Mouse (Mus musculus) kidney, embryonic 14.5 days (tissue): ENCODE results near the gene Tbcc. TPM values are rescaled to one million over a fixed set of nuclear protein-coding genes. Genes with fewer than 3 reads are reported as not detected.

Experiments used
- ATAC-seq: fragments of 200-750 bp; cut with Nextera tagmentation; 2 replicates; pipeline ENCODE4 v1.8.0; 2017; ENCODE audit warnings: moderate number of reproducible peaks, mild to moderate bottlenecking, moderate TSS enrichment, moderate library complexity; ENCODE audit not compliant: low FRiP score, low TSS enrichment
- H3K27ac ChIP-seq: fragments of 300-500 bp; sonication (generic); 2 replicates; pipeline ENCODE4 v1.5.1; 2014; ENCODE audit warnings: low read depth, mild to moderate bottlenecking, low read length, moderate library complexity, mixed read lengths
- H3K27me3 ChIP-seq: fragments of 300-500 bp; sonication (generic); 2 replicates; pipeline ENCODE4 v1.6.1; 2014; ENCODE audit warnings: mild to moderate bottlenecking, low read length; ENCODE audit not compliant: control insufficient read depth, insufficient read depth
- H3K36me3 ChIP-seq: fragments of 300-500 bp; sonication (generic); 2 replicates; pipeline ENCODE4 v1.6.1; 2014; ENCODE audit warnings: low read length, mixed read lengths; ENCODE audit not compliant: control insufficient read depth, insufficient read depth
- H3K4me1 ChIP-seq: fragments of 300-500 bp; sonication (generic); 2 replicates; pipeline ENCODE4 v1.6.1; 2014; ENCODE audit warnings: low read length, mixed read lengths; ENCODE audit not compliant: control insufficient read depth, insufficient read depth
- H3K4me2 ChIP-seq: fragments of 300-500 bp; sonication (generic); replicated peaks from 2 replicates; pipeline ENCODE4 v1.6.1; 2014; ENCODE audit warnings: low read depth, mild to moderate bottlenecking, low read length
- H3K4me3 ChIP-seq: fragments of 300-500 bp; sonication (generic); 2 replicates; pipeline ENCODE4 v1.5.1; 2014; ENCODE audit warnings: mild to moderate bottlenecking, low read length
- H3K9ac ChIP-seq: fragments of 300-500 bp; sonication (generic); 2 replicates; pipeline ENCODE4 v1.6.1; 2014; ENCODE audit warnings: low read depth, mild to moderate bottlenecking, low read length, moderate library complexity
- H3K9me3 ChIP-seq: fragments of 300-500 bp; sonication (generic); 2 replicates; pipeline ENCODE4 v1.6.1; 2016; ENCODE audit warnings: low read length; ENCODE audit not compliant: control insufficient read depth
- WGBS: fragments of 180-500 bp; shearing (Covaris S2); extraction: QIAGEN DNeasy Blood & Tissue Kit; methylation state at CpG from one replicate; pipeline ENCODE4 v1.1.7; 2014; 5-methylcytosine and 5-hydroxymethylcytosine counted together
- polyA plus RNA-seq: library from polyadenylated mRNA; unstranded; fragments of >200 nt; fragmentation: Nextera tagmentation; extraction: Ambion mirVana; gene quantifications from 2 replicates; pipeline ENCODE4 v1.2.1, GENCODE M21; 2014

The Tbcc gene
- polyA plus RNA-seq, 1 experiment from 2014 or later: 71.0 TPM

DNA sequence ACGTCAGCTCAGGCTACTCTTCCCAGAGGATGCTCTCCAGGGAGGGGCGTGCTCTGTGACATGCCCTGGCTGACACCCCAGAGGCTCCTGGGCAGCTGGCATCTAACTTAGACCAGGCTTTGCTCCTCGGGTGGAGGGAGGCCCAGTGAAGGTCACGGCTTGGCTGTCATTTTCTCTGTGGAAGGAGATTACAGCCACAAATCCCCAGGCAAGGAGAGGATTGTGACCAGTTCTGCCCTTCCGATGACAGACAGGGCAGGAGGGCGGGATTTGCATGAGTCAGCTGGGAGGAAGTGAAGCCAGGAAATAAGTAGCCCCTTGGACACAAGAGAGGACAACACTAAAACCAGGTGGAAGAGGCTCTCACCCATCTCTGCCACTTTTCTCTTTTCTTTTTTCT is 21.8 kb downstream of the Tbcc start:
- no peak overlapping the region for H3K27ac ChIP-seq

DNA sequence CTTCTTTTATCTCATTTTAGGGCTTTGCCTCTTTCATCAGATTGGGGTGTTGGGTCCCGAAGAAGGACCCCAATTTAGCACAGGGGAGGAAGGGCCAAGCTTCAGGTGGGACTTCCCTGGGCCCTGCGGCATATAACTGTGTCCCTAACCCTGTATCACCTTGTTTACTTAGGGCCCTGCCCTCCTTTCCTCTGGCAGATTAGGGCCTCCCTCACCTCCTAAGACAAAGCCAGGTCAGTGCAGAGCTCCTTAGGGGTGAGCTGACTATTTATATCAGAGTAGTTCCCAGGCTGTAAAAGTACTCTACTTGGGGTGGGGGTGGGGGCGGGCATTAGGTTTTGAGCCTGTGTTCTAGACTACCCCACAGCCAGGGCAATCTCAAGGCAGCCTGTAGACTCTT is 24.6 kb downstream of the Tbcc start:
- ATAC-seq: no peak
- H3K9me3 ChIP-seq: no peaks in the 10 kb centered on the region
- H3K9ac ChIP-seq: no peak overlapping the region
- 56% methylated on average over 3 of the region's 3 CpGs for WGBS
- no peaks in the 10 kb centered on the region for H3K36me3 ChIP-seq
- no peaks in the 10 kb centered on the region for H3K4me1 ChIP-seq
- no peak overlapping the region for H3K4me3 ChIP-seq
- H3K27me3 ChIP-seq: no peaks in the 10 kb centered on the region
- H3K27ac ChIP-seq: no peak overlapping the region
- no peak overlapping the region for H3K4me2 ChIP-seq

More for the DNA sequence above, 21.8 kb downstream of the Tbcc start:
- WGBS: 17% methylated on average over 6 of the region's 6 CpGs
- no peak for ATAC-seq
- Histone ChIP-seq H3K4me1 (no peaks in the 10 kb centered on the region), H3K4me3 (no peak overlapping the region), H3K9me3 (no peaks in the 10 kb centered on the region; the same call in 1 of the 2 replicates), H3K27me3 (no peaks in the 10 kb centered on the region), H3K9ac (no peak overlapping the region), H3K4me2 (no peak overlapping the region), H3K36me3 (no peaks in the 10 kb centered on the region)

DNA sequence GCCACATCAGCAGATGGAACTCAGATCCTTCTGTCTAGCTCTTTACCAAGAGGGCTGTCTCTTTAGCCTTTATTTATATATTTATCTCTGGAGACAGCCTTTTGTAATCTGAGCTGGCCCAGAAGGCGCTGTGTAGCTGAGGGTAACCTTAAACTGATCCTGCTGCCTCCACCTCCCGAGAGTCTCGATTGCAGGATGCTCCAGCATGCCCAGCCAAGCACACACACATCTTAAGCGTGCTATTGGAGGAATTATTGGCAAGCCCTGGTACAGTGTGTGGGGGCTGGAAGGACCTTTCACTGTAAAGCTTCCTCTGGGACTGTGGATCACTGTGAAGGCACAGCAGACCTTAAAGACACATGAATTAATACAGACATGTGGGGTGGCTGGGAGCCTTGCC is 28.5 kb downstream of the Tbcc start:
- no peaks in the 10 kb centered on the region for H3K9me3 ChIP-seq
- no peaks in the 10 kb centered on the region for H3K27me3 ChIP-seq
- no peak overlapping the region for H3K9ac ChIP-seq
- H3K27ac ChIP-seq: peak overlapping the region; percentile 42; the same call in 1 of the 2 replicates
- H3K4me1 ChIP-seq: no peaks in the 10 kb centered on the region
- H3K4me3 ChIP-seq: no peak overlapping the region
- WGBS: 3% methylated on average over 4 of the region's 4 CpGs
- no peak overlapping the region for H3K4me2 ChIP-seq
- no peaks in the 10 kb centered on the region for H3K36me3 ChIP-seq
- peak; percentile 87 for ATAC-seq

DNA sequence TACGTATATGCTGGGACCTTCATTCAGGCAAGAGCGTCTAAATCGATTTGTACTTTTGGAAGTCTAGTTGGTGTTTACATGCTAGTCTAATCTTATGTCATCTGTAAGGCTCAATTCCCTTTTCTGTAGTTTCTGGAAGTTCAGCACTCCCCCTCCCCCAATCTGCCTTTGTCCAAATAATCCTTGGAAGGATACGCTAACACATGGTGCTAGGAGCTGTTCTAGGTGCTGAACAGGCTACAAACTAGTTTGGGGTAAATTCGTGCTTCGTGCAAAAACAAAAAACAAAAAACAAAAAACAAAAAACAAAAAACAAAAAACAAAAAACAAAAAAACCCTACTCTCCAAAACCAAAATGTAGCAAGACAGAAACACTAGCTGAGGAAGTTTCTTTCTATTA is 30.4 kb downstream of the Tbcc start:
- H3K27ac ChIP-seq: no peak overlapping the region
- no peaks in the 10 kb centered on the region for H3K27me3 ChIP-seq
- no peaks in the 10 kb centered on the region for H3K4me1 ChIP-seq
- no peaks in the 10 kb centered on the region for H3K9me3 ChIP-seq
- ATAC-seq: no peak
- H3K4me3 ChIP-seq: no peak overlapping the region
- WGBS: 57% methylated on average over 6 of the region's 6 CpGs
- H3K36me3 ChIP-seq: no peaks in the 10 kb centered on the region
- H3K4me2 ChIP-seq: no peak overlapping the region
- no peak overlapping the region for H3K9ac ChIP-seq

DNA sequence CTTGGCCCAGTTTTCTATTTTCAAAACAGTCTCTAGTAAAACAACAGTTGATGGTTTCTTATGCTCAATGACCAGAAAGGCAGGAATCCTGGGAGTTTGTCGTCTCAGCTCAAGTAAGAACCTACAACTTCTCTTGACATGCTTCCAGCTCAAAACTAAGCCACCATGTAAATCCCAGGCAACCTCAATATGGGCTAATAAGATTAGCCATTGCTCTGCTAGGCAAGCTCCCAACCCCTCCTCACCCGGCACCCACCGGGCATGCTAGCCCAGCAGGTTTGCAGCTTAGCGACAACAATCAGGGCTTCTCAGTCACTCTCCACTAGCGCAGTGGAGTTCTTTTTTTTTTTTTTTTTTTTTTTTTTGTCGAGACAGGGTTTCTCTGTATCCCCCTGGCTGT is 35.7 kb downstream of the Tbcc start:
- no peaks in the 10 kb centered on the region for H3K4me1 ChIP-seq
- H3K36me3 ChIP-seq: peaks cover 29% of the 10 kb centered on the region
- ATAC-seq: no peak
- H3K9ac ChIP-seq: no peak overlapping the region
- H3K27me3 ChIP-seq: no peaks in the 10 kb centered on the region
- WGBS: 65% methylated on average over 6 of the region's 6 CpGs
- H3K9me3 ChIP-seq: no peaks in the 10 kb centered on the region
- no peak overlapping the region for H3K27ac ChIP-seq
- H3K4me2 ChIP-seq: no peak overlapping the region
- H3K4me3 ChIP-seq: no peak overlapping the region

DNA sequence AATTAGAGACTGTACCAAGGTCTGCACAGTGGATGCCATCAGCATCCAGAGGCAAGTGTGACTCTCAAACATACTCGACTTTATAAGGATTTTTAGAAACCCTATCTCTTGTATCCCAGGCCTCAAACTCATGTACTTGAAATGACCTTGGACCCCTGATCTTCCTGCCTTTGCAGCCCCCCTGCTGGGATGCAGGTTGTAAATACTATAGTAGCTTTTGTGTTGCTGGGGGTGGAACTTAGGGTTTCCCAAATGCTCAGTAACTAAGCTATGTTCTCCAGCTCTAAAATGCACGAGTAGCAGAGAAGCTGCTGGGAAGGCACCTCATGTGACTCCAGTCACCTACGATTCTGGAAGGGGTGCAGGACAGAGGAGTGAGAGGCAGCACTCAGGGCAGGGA is 36.5 kb downstream of the Tbcc start:
- H3K27ac ChIP-seq: no peak overlapping the region
- H3K4me1 ChIP-seq: no peaks in the 10 kb centered on the region
- peaks cover 36% of the 10 kb centered on the region for H3K36me3 ChIP-seq
- H3K27me3 ChIP-seq: no peaks in the 10 kb centered on the region
- H3K4me3 ChIP-seq: no peak overlapping the region
- 62% methylated on average over 3 of the region's 3 CpGs for WGBS
- H3K9me3 ChIP-seq: no peaks in the 10 kb centered on the region
- H3K4me2 ChIP-seq: no peak overlapping the region
- no peak for ATAC-seq
- no peak overlapping the region for H3K9ac ChIP-seq

DNA sequence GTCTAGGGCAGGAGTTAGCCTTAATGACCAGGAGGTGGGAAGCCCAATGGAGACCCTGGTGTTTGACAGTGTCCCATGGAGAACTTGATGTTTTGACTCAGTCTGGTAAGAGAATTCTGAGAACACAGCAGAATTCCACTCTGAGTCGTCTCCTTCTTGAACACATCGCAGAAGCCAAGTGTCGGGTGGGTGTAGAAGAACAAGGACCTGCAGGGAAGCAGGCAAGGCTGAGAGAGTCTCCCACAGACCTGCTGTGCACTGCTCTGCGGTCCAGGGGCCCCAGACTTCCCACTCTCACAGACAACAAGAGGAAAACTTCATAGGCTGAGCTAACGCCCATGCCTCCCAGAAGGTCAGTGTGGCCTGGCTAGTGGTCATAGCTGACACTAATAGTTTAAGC is 37.3 kb downstream of the Tbcc start:
- H3K4me1 ChIP-seq: no peaks in the 10 kb centered on the region
- WGBS: 90% methylated on average over 5 of the region's 5 CpGs
- no peaks in the 10 kb centered on the region for H3K9me3 ChIP-seq
- no peak overlapping the region for H3K4me3 ChIP-seq
- H3K36me3 ChIP-seq: peaks cover 45% of the 10 kb centered on the region
- no peak overlapping the region for H3K27ac ChIP-seq
- H3K4me2 ChIP-seq: no peak overlapping the region
- H3K27me3 ChIP-seq: no peaks in the 10 kb centered on the region
- ATAC-seq: no peak
- H3K9ac ChIP-seq: no peak overlapping the region

DNA sequence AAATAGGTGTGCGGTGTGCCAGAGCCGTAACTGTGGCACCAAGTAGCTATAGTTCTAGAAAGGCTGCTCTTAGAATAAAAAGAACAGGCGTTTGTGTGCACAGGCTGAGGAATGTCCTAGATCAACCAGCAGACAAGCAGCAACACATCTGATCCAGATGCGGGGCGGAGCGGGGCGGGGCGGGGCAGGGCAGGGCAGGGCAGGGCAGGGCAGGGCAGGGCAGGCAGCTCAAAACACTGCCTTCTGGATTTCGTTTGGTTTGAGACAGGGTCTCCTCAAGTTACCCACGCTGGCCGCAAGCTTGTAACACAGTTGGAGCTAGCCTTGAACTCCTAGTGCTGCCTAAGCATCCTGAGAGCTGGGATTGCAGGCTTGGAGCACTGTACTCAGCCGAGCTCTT is 38.8 kb downstream of the Tbcc start:
- WGBS: 82% methylated on average over 12 of the region's 12 CpGs

DNA sequence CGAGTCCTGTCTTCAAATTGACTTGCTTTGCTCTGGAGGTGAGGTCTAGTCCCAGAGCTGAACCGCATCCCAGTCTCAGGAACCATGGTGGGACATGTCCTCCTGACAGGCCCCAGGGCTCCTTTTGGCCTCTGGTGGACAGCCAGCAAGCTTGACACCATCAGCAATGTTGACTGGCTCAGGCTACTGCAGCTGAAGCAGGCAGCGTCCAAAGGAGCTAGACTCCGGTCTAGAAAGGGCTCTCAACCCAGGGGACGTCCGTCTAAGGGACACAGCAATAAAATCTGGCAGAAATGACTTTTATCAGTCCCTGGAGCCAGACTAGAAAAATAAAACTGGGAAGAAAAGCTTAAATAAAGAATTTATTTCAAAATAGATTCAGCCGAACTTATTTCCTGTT is 39.4 kb downstream of the Tbcc start:
- 70% methylated on average over 7 of the region's 7 CpGs for WGBS
- no peak overlapping the region for H3K4me2 ChIP-seq
- no peaks in the 10 kb centered on the region for H3K9me3 ChIP-seq
- H3K9ac ChIP-seq: no peak overlapping the region
- no peak overlapping the region for H3K4me3 ChIP-seq
- no peak for ATAC-seq
- peaks cover 65% of the 10 kb centered on the region for H3K36me3 ChIP-seq
- H3K27me3 ChIP-seq: no peaks in the 10 kb centered on the region
- H3K27ac ChIP-seq: no peak overlapping the region
- H3K4me1 ChIP-seq: no peaks in the 10 kb centered on the region

More for the DNA sequence above, 38.8 kb downstream of the Tbcc start:
- ATAC-seq: no peak
- Histone ChIP-seq H3K9ac (no peak overlapping the region), H3K4me3 (no peak overlapping the region), H3K27me3 (no peaks in the 10 kb centered on the region), H3K4me2 (no peak overlapping the region), H3K9me3 (no peaks in the 10 kb centered on the region), H3K4me1 (no peaks in the 10 kb centered on the region), H3K36me3 (peaks cover 60% of the 10 kb centered on the region), H3K27ac (no peak overlapping the region)

DNA sequence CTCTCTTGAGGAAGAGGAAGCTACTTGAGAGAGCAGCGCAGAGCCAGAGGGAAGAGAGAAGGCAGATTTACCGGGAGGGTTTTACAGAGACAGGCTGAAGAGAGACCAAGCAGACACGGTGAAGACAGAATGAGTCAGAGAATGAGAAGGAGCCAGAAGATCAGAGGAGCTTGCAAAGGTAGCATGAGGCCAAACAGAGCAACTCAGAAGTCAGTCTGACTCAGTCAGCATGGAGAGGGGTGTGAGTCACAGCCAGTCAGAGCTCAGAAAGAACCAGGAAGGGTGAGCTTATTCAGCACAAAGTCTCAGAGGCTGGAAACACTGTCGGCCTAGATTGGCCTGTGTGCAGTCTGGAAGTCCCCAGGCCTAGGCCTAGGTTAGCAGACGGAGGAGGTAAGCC is 42.5 kb downstream of the Tbcc start:
- ATAC-seq: no peak
- H3K36me3 ChIP-seq: peaks cover 93% of the 10 kb centered on the region
- H3K27ac ChIP-seq: no peak overlapping the region
- H3K9ac ChIP-seq: no peak overlapping the region
- no peak overlapping the region for H3K4me3 ChIP-seq
- H3K27me3 ChIP-seq: no peaks in the 10 kb centered on the region
- 97% methylated on average over 5 of the region's 5 CpGs for WGBS
- H3K4me2 ChIP-seq: no peak overlapping the region
- no peaks in the 10 kb centered on the region for H3K9me3 ChIP-seq
- H3K4me1 ChIP-seq: no peaks in the 10 kb centered on the region
